Mouse (Mus musculus): ENCODE results near the gene Gm17727. TPM values are rescaled to one million over a fixed set of nuclear protein-coding genes. Genes with fewer than 3 reads are reported as not detected.
"Not testable (repeated sequence)": the region's sequence is repeated elsewhere in the genome, so short reads cannot be mapped to it uniquely, and the experiment has no call there.

The Gm17727 gene
- polyA plus RNA-seq (2015; fragmentation: Nextera tagmentation; extraction: Ambion mirVana): not detected in 2 replicates

GRCm38 (mm10) chr9:35778009-35778408, at the start of gene Gm17727:
Gm17727 (minus strand) TSS chr9:35778109.
- Histone ChIP-seq H3K4me1 (replicated peaks; ENCODE audit: control insufficient read depth, insufficient read depth, low read length) (no peaks in the 10 kb centered on the region), H3K4me2 (replicated peaks; ENCODE audit: low read depth) (no peak within 1 kb of the TSS), H3K27me3 (replicated peaks; ENCODE audit: control insufficient read depth, insufficient read depth, low read length) (no peaks in the 10 kb centered on the region), H3K27ac (ENCODE audit: low read depth, low read length) (no peak within 1 kb of the TSS), H3K9ac (ENCODE audit: low read depth, low read length) (no peak within 1 kb of the TSS), H3K4me3 (ENCODE audit: low read depth, low read length) (no peak within 1 kb of the TSS), H3K9me3 (ENCODE audit: control insufficient read depth) (no peaks in the 10 kb centered on the region), H3K36me3 (ENCODE audit: control insufficient read depth, insufficient read depth) (no peaks in the 10 kb centered on the region)
- WGBS: 59% methylated on average over 3 of the region's 3 CpGs
- ATAC-seq: no peak
- no peak for TF ChIP-seq CTCF (IDR thresholded peaks at IDR 0.05; ENCODE audit: low read depth)

- not testable (repeated sequence) for H3K27me3 ChIP-seq (replicated peaks; ENCODE audit: control insufficient read depth, insufficient read depth, low read length); ATAC-seq; H3K9me3 ChIP-seq (ENCODE audit: control insufficient read depth); H3K9ac ChIP-seq (ENCODE audit: low read depth, low read length); H3K4me2 ChIP-seq (replicated peaks; ENCODE audit: low read depth); H3K4me3 ChIP-seq (ENCODE audit: low read depth, low read length); H3K27ac ChIP-seq (ENCODE audit: low read depth, low read length); H3K36me3 ChIP-seq (ENCODE audit: control insufficient read depth, insufficient read depth); H3K4me1 ChIP-seq (replicated peaks; ENCODE audit: control insufficient read depth, insufficient read depth, low read length)
- WGBS: 92% methylated on average over 15 of the region's 15 CpGs
Observed at GRCm38 (mm10) chr9:35817881-35818280, 40.0 kb upstream of the Gm17727 start.

- Histone ChIP-seq H3K27me3 (replicated peaks; ENCODE audit: control insufficient read depth, insufficient read depth, low read length) (no peaks in the 10 kb centered on the region), H3K9me3 (ENCODE audit: control insufficient read depth) (no peaks in the 10 kb centered on the region), H3K27ac (ENCODE audit: low read depth, low read length) (no peak overlapping the region), H3K9ac (ENCODE audit: low read depth, low read length) (no peak overlapping the region), H3K4me3 (ENCODE audit: low read depth, low read length) (no peak overlapping the region), H3K4me1 (replicated peaks; ENCODE audit: control insufficient read depth, insufficient read depth, low read length) (no peaks in the 10 kb centered on the region), H3K4me2 (replicated peaks; ENCODE audit: low read depth) (no peak overlapping the region), H3K36me3 (ENCODE audit: control insufficient read depth, insufficient read depth) (no peaks in the 10 kb centered on the region)
- TF ChIP-seq CTCF (IDR thresholded peaks at IDR 0.05; ENCODE audit: low read depth): no peak
- no peak for ATAC-seq
Observed at GRCm38 (mm10) chr9:35798146-35798545, 20.2 kb upstream of the Gm17727 start.

- Histone ChIP-seq H3K36me3 (ENCODE audit: control insufficient read depth, insufficient read depth) (no peaks in the 10 kb centered on the region), H3K27ac (ENCODE audit: low read depth, low read length) (no peak within 1 kb of the TSS), H3K9ac (ENCODE audit: low read depth, low read length) (no peak within 1 kb of the TSS), H3K9me3 (ENCODE audit: control insufficient read depth) (no peaks in the 10 kb centered on the region), H3K4me3 (ENCODE audit: low read depth, low read length) (no peak within 1 kb of the TSS), H3K4me2 (replicated peaks; ENCODE audit: low read depth) (no peak within 1 kb of the TSS), H3K4me1 (replicated peaks; ENCODE audit: control insufficient read depth, insufficient read depth, low read length) (no peaks in the 10 kb centered on the region), H3K27me3 (replicated peaks; ENCODE audit: control insufficient read depth, insufficient read depth, low read length) (no peaks in the 10 kb centered on the region)
- TF ChIP-seq CTCF (IDR thresholded peaks at IDR 0.05; ENCODE audit: low read depth): no peak
- WGBS: 86% methylated on average over 3 of the region's 3 CpGs
- no peak for ATAC-seq
Observed at GRCm38 (mm10) chr9:35790001-35790400, 12.1 kb upstream of the Gm17727 start, which contains the start of the genes Gm27235 and D730048I06Rik. Gm27235 (minus strand) TSS chr9:35790101. D730048I06Rik (minus strand) TSS chr9:35790112.

- Histone ChIP-seq H3K9ac (ENCODE audit: low read depth, low read length) (no peak overlapping the region), H3K27ac (ENCODE audit: low read depth, low read length) (no peak overlapping the region), H3K9me3 (ENCODE audit: control insufficient read depth) (no peaks in the 10 kb centered on the region), H3K4me3 (ENCODE audit: low read depth, low read length) (no peak overlapping the region), H3K4me1 (replicated peaks; ENCODE audit: control insufficient read depth, insufficient read depth, low read length) (no peaks in the 10 kb centered on the region), H3K4me2 (replicated peaks; ENCODE audit: low read depth) (no peak overlapping the region), H3K36me3 (ENCODE audit: control insufficient read depth, insufficient read depth) (no peaks in the 10 kb centered on the region), H3K27me3 (replicated peaks; ENCODE audit: control insufficient read depth, insufficient read depth, low read length) (no peaks in the 10 kb centered on the region)
- TF ChIP-seq CTCF (IDR thresholded peaks at IDR 0.05; ENCODE audit: low read depth): no peak
- no peak for ATAC-seq
Observed at GRCm38 (mm10) chr9:35756843-35757242, 21.1 kb downstream of the Gm17727 start.

- no peak within 1 kb of the TSS for H3K4me2 ChIP-seq (replicated peaks; ENCODE audit: low read depth)
- ATAC-seq: no peak
- TF ChIP-seq CTCF (IDR thresholded peaks at IDR 0.05; ENCODE audit: low read depth): no peak
- H3K9ac ChIP-seq (ENCODE audit: low read depth, low read length): no peak within 1 kb of the TSS
- H3K4me1 ChIP-seq (replicated peaks; ENCODE audit: control insufficient read depth, insufficient read depth, low read length): no peaks in the 10 kb centered on the region
- no peaks in the 10 kb centered on the region for H3K27me3 ChIP-seq (replicated peaks; ENCODE audit: control insufficient read depth, insufficient read depth, low read length)
- no peak within 1 kb of the TSS for H3K4me3 ChIP-seq (ENCODE audit: low read depth, low read length)
- no peaks in the 10 kb centered on the region for H3K36me3 ChIP-seq (ENCODE audit: control insufficient read depth, insufficient read depth)
- H3K9me3 ChIP-seq (ENCODE audit: control insufficient read depth): no peaks in the 10 kb centered on the region
- H3K27ac ChIP-seq (ENCODE audit: low read depth, low read length): no peak within 1 kb of the TSS
Observed at GRCm38 (mm10) chr9:35740749-35741148, 37.2 kb downstream of the Gm17727 start, which contains the start of gene Gm17677. Gm17677 (plus strand) TSS chr9:35741049.

Other genes starting within 250 kb of the Gm17727 start
- gene Ddx25, start 219.6 kb downstream of the Gm17727 start, polyA plus RNA-seq (2015; fragmentation: Nextera tagmentation; extraction: Ambion mirVana): 0.27 and 0.50 TPM in 2 replicates
- gene Pus3, start 219.5 kb downstream of the Gm17727 start, polyA plus RNA-seq (2015; fragmentation: Nextera tagmentation; extraction: Ambion mirVana): 6.5 and 6.6 TPM in 2 replicates
- gene Pate2, start 207.8 kb downstream of the Gm17727 start, polyA plus RNA-seq (2015; fragmentation: Nextera tagmentation; extraction: Ambion mirVana): 0.27 and 0.31 TPM in 2 replicates
- gene Hyls1, start 207.7 kb downstream of the Gm17727 start, polyA plus RNA-seq (2015; fragmentation: Nextera tagmentation; extraction: Ambion mirVana): 4.2 and 4.9 TPM in 2 replicates
- not detected in 2 replicates for gene Pate4, start 166.2 kb downstream of the Gm17727 start, polyA plus RNA-seq (2015; fragmentation: Nextera tagmentation; extraction: Ambion mirVana)
- gene Pate3, start 129.9 kb downstream of the Gm17727 start, polyA plus RNA-seq (2015; fragmentation: Nextera tagmentation; extraction: Ambion mirVana): not detected in 2 replicates
- gene Pate1, start 90.7 kb downstream of the Gm17727 start, polyA plus RNA-seq (2015; fragmentation: Nextera tagmentation; extraction: Ambion mirVana): not detected in 2 replicates
- not detected in 2 replicates for gene Gm17677, start 37.1 kb downstream of the Gm17727 start, polyA plus RNA-seq (2015; fragmentation: Nextera tagmentation; extraction: Ambion mirVana)
- not detected in 2 replicates for gene Gm27235, start 12.0 kb upstream of the Gm17727 start, polyA plus RNA-seq (2015; fragmentation: Nextera tagmentation; extraction: Ambion mirVana)
- gene D730048I06Rik, start 12.0 kb upstream of the Gm17727 start, polyA plus RNA-seq (2015; fragmentation: Nextera tagmentation; extraction: Ambion mirVana): not detected in 2 replicates
- gene 9230110F15Rik, start 66.0 kb upstream of the Gm17727 start, polyA plus RNA-seq (2015; fragmentation: Nextera tagmentation; extraction: Ambion mirVana): not detected in 2 replicates
- not detected in 2 replicates for gene 9230113P08Rik, start 130.3 kb upstream of the Gm17727 start, polyA plus RNA-seq (2015; fragmentation: Nextera tagmentation; extraction: Ambion mirVana)

Measured in intestine, postnatal 0 days (tissue).